Mouse (Mus musculus) forebrain, embryonic 10.5 days (tissue): Measurements from ENCODE around the gene Slc19a1. TPM values are rescaled to one million over a fixed set of nuclear protein-coding genes. Genes with fewer than 3 reads are reported as not detected.

Experiments
- DNase-seq: peaks from one replicate; pipeline ENCODE4 v3.0.0-alpha.2; 2017; ENCODE audit warnings: low spot score; ENCODE audit errors: extremely low spot score
- H3K27ac ChIP-seq: fragments of 300-500 bp; sonication (generic); 2 replicates; pipeline ENCODE4 v1.5.1; 2016; ENCODE audit warnings: mild to moderate bottlenecking
- H3K27me3 ChIP-seq: fragments of 300-500 bp; sonication (generic); 2 replicates; pipeline ENCODE4 v1.6.1; 2016; ENCODE audit warnings: mild to moderate bottlenecking; ENCODE audit not compliant: poor library complexity, severe bottlenecking
- H3K36me3 ChIP-seq: fragments of 300-500 bp; sonication (generic); replicated peaks from 2 replicates; pipeline ENCODE4 v1.6.1; 2016; ENCODE audit warnings: mild to moderate bottlenecking, moderate library complexity
- H3K4me1 ChIP-seq: fragments of 300-500 bp; sonication (generic); 2 replicates; pipeline ENCODE4 v1.6.1; 2016
- H3K4me3 ChIP-seq: fragments of 300-500 bp; sonication (generic); 2 replicates; pipeline ENCODE4 v1.5.1; 2016; ENCODE audit warnings: mild to moderate bottlenecking, moderate library complexity
- H3K9me3 ChIP-seq: fragments of 300-500 bp; sonication (generic); 2 replicates; pipeline ENCODE4 v1.6.1; 2016; ENCODE audit warnings: mild to moderate bottlenecking, moderate library complexity
- WGBS: fragments of 180-500 bp; shearing (Covaris S2); methylation state at CpG from one replicate; pipeline ENCODE4 v1.1.7; 2016; 5-methylcytosine and 5-hydroxymethylcytosine counted together
- polyA plus RNA-seq: library from polyadenylated mRNA; unstranded; fragments of >200 nt; fragmentation: Nextera tagmentation; extraction: Ambion mirVana; gene quantifications from 2 replicates; pipeline ENCODE4 v1.2.1, GENCODE M21; 2016

The Slc19a1 gene
- polyA plus RNA-seq, 1 experiment from 2014 or later: 44.4 TPM

- peaks cover 98% of the 10 kb centered on the region for H3K36me3 ChIP-seq
- no peaks in the 10 kb centered on the region for H3K9me3 ChIP-seq
- no peak overlapping the region for H3K27ac ChIP-seq
- 86% methylated on average over 4 of the region's 4 CpGs for WGBS
- H3K27me3 ChIP-seq: no peaks in the 10 kb centered on the region
- no peak overlapping the region for H3K4me3 ChIP-seq
- peaks cover 6% of the 10 kb centered on the region for H3K4me1 ChIP-seq
- no peak for DNase-seq
Observed at GRCm38 (mm10) chr10:77048196-77048595, 16.2 kb downstream of the Slc19a1 start.

- H3K4me3 ChIP-seq: no peak overlapping the region
- peaks cover 98% of the 10 kb centered on the region for H3K36me3 ChIP-seq
- DNase-seq: no peak
- WGBS: 93% methylated on average over 3 of the region's 3 CpGs
- no peaks in the 10 kb centered on the region for H3K27me3 ChIP-seq
- H3K4me1 ChIP-seq: peaks cover 6% of the 10 kb centered on the region
- H3K27ac ChIP-seq: no peak overlapping the region
- no peaks in the 10 kb centered on the region for H3K9me3 ChIP-seq
Observed at GRCm38 (mm10) chr10:77048606-77049005, 16.6 kb downstream of the Slc19a1 start.

GRCm38 (mm10) chr10:77056768-77057167 lies 24.7 kb downstream of the Slc19a1 start:
- H3K9me3 ChIP-seq: no peaks in the 10 kb centered on the region
- H3K4me3 ChIP-seq: no peak overlapping the region
- no peaks in the 10 kb centered on the region for H3K27me3 ChIP-seq
- DNase-seq: no peak
- peaks cover 91% of the 10 kb centered on the region for H3K36me3 ChIP-seq
- no peak overlapping the region for H3K27ac ChIP-seq
- WGBS: 84% methylated on average over 10 of the region's 10 CpGs
- peaks cover 6% of the 10 kb centered on the region for H3K4me1 ChIP-seq

- Histone ChIP-seq H3K9me3 (no peaks in the 10 kb centered on the region), H3K27ac (no peak overlapping the region), H3K27me3 (no peaks in the 10 kb centered on the region), H3K4me1 (no peaks in the 10 kb centered on the region), H3K36me3 (peaks cover 83% of the 10 kb centered on the region), H3K4me3 (no peak overlapping the region)
- WGBS: 86% methylated on average over 3 of the region's 3 CpGs
- no peak for DNase-seq
Observed at GRCm38 (mm10) chr10:77061426-77061825, 29.4 kb downstream of the Slc19a1 start.

GRCm38 (mm10) chr10:77062393-77063010 lies 30.5 kb downstream of the Slc19a1 start:
- WGBS: 93% methylated on average over 11 of the region's 11 CpGs
- Histone ChIP-seq H3K27ac (no peak overlapping the region), H3K27me3 (no peaks in the 10 kb centered on the region), H3K4me1 (no peaks in the 10 kb centered on the region), H3K36me3 (peaks cover 83% of the 10 kb centered on the region), H3K9me3 (no peaks in the 10 kb centered on the region), H3K4me3 (no peak overlapping the region)
- DNase-seq: no peak

- no peak for DNase-seq
- no peaks in the 10 kb centered on the region for H3K9me3 ChIP-seq
- H3K4me3 ChIP-seq: no peak overlapping the region
- no peaks in the 10 kb centered on the region for H3K27me3 ChIP-seq
- H3K4me1 ChIP-seq: no peaks in the 10 kb centered on the region
- WGBS: 89% methylated on average over 3 of the region's 3 CpGs
- H3K36me3 ChIP-seq: peaks cover 85% of the 10 kb centered on the region
- no peak overlapping the region for H3K27ac ChIP-seq
Observed at GRCm38 (mm10) chr10:77064239-77064638, 32.2 kb downstream of the Slc19a1 start.

- Histone ChIP-seq H3K9me3 (no peaks in the 10 kb centered on the region), H3K4me3 (no peak overlapping the region), H3K36me3 (peaks cover 87% of the 10 kb centered on the region), H3K27me3 (no peaks in the 10 kb centered on the region), H3K4me1 (no peaks in the 10 kb centered on the region), H3K27ac (no peak overlapping the region)
- DNase-seq: no peak
Observed at GRCm38 (mm10) chr10:77064659-77065058, 32.6 kb downstream of the Slc19a1 start.

GRCm38 (mm10) chr10:77068469-77068868 lies 36.4 kb downstream of the Slc19a1 start:
- H3K9me3 ChIP-seq: no peaks in the 10 kb centered on the region
- no peak overlapping the region for H3K4me3 ChIP-seq
- H3K27ac ChIP-seq: no peak overlapping the region
- no peak for DNase-seq
- H3K27me3 ChIP-seq: no peaks in the 10 kb centered on the region
- H3K36me3 ChIP-seq: peaks cover 99% of the 10 kb centered on the region
- H3K4me1 ChIP-seq: no peaks in the 10 kb centered on the region
- 90% methylated on average over 7 of the region's 7 CpGs for WGBS

GRCm38 (mm10) chr10:77070072-77070471 lies 38.0 kb downstream of the Slc19a1 start:
- Histone ChIP-seq H3K36me3 (peaks cover 98% of the 10 kb centered on the region), H3K4me3 (no peak overlapping the region), H3K4me1 (no peaks in the 10 kb centered on the region), H3K9me3 (no peaks in the 10 kb centered on the region), H3K27ac (no peak overlapping the region), H3K27me3 (no peaks in the 10 kb centered on the region)
- DNase-seq: peak; percentile 53
- WGBS: 64% methylated on average over 4 of the region's 4 CpGs

GRCm38 (mm10) chr10:77074276-77074974 lies 42.4 kb downstream of the Slc19a1 start:
- no peak for DNase-seq
- peaks cover 98% of the 10 kb centered on the region for H3K36me3 ChIP-seq
- H3K4me1 ChIP-seq: no peaks in the 10 kb centered on the region
- H3K27ac ChIP-seq: no peak overlapping the region
- H3K9me3 ChIP-seq: no peaks in the 10 kb centered on the region
- whole genome bisulfite sequencing: 84% methylated on average over 4 of the region's 4 CpGs
- no peaks in the 10 kb centered on the region for H3K27me3 ChIP-seq
- H3K4me3 ChIP-seq: no peak overlapping the region

- Histone ChIP-seq H3K4me1 (no peaks in the 10 kb centered on the region), H3K27me3 (no peaks in the 10 kb centered on the region), H3K27ac (no peak overlapping the region), H3K4me3 (no peak overlapping the region), H3K36me3 (peaks cover 81% of the 10 kb centered on the region), H3K9me3 (no peaks in the 10 kb centered on the region)
- 93% methylated on average over 4 of the region's 4 CpGs for WGBS
- no peak for DNase-seq
Observed at GRCm38 (mm10) chr10:77078456-77078855, 46.4 kb downstream of the Slc19a1 start.

GRCm38 (mm10) chr10:77078961-77079360 lies 46.9 kb downstream of the Slc19a1 start:
- no peak overlapping the region for H3K4me3 ChIP-seq
- no peaks in the 10 kb centered on the region for H3K9me3 ChIP-seq
- WGBS: 86% methylated on average over 8 of the region's 8 CpGs
- H3K27ac ChIP-seq: no peak overlapping the region
- no peaks in the 10 kb centered on the region for H3K4me1 ChIP-seq
- no peak for DNase-seq
- peaks cover 78% of the 10 kb centered on the region for H3K36me3 ChIP-seq
- H3K27me3 ChIP-seq: no peaks in the 10 kb centered on the region

- WGBS: 35% methylated on average over 3 of the region's 3 CpGs
Observed at GRCm38 (mm10) chr10:77082453-77082852, 50.4 kb downstream of the Slc19a1 start.

More at GRCm38 (mm10) chr10:77082453-77082852, 50.4 kb downstream of the Slc19a1 start:
- Histone ChIP-seq H3K4me1 (no peaks in the 10 kb centered on the region), H3K9me3 (no peaks in the 10 kb centered on the region), H3K4me3 (no peak overlapping the region), H3K27me3 (no peaks in the 10 kb centered on the region), H3K36me3 (peaks cover 79% of the 10 kb centered on the region), H3K27ac (no peak overlapping the region)
- peak; percentile 74 for DNase-seq
